Mouse (Mus musculus) embryonic facial prominence, embryonic 13.5 days (tissue): ENCODE data around the gene Gpr37. TPM values are rescaled to one million over a fixed set of nuclear protein-coding genes. Genes with fewer than 3 reads are reported as not detected.

Experiments used
- ATAC-seq: fragments of 200-750 bp; cut with Nextera tagmentation; 2 replicates; pipeline ENCODE4 v1.8.0; 2017; ENCODE audit warnings: low read depth; ENCODE audit not compliant: insufficient number of reproducible peaks, insufficient read depth, low FRiP score, low TSS enrichment
- H3K27ac ChIP-seq: fragments of 300-500 bp; sonication (generic); 2 replicates; pipeline ENCODE4 v1.5.1; 2015; ENCODE audit warnings: moderate library complexity, mild to moderate bottlenecking, inconsistent platforms
- H3K27me3 ChIP-seq: fragments of 300-500 bp; sonication (generic); 2 replicates; pipeline ENCODE4 v1.6.1; 2015; ENCODE audit warnings: mild to moderate bottlenecking, inconsistent platforms
- H3K36me3 ChIP-seq: fragments of 300-500 bp; sonication (generic); 2 replicates; pipeline ENCODE4 v1.6.1; 2015; ENCODE audit warnings: mild to moderate bottlenecking, inconsistent platforms
- H3K4me1 ChIP-seq: fragments of 300-500 bp; sonication (generic); 2 replicates; pipeline ENCODE4 v1.6.1; 2015; ENCODE audit warnings: inconsistent platforms
- H3K4me2 ChIP-seq: fragments of 300-500 bp; sonication (generic); 2 replicates; pipeline ENCODE4 v1.6.1; 2015; ENCODE audit warnings: moderate library complexity, mild to moderate bottlenecking, inconsistent platforms
- H3K4me3 ChIP-seq: fragments of 300-500 bp; sonication (generic); 2 replicates; pipeline ENCODE4 v1.5.1; 2015; ENCODE audit warnings: mild to moderate bottlenecking, inconsistent platforms
- H3K9ac ChIP-seq: fragments of 300-500 bp; sonication (generic); 2 replicates; pipeline ENCODE4 v1.6.1; 2015; ENCODE audit warnings: mild to moderate bottlenecking, inconsistent platforms
- H3K9me3 ChIP-seq: fragments of 300-500 bp; sonication (generic); 2 replicates; pipeline ENCODE4 v1.6.1; 2016; ENCODE audit warnings: inconsistent platforms
- WGBS: fragments of 180-500 bp; shearing (Covaris S2); methylation state at CpG from one replicate; pipeline ENCODE4 v1.1.7; 2015; ENCODE audit warnings: mixed read lengths; 5-methylcytosine and 5-hydroxymethylcytosine counted together
- polyA plus RNA-seq: library from polyadenylated mRNA; unstranded; fragments of >200 nt; fragmentation: Nextera tagmentation; extraction: Ambion mirVana; gene quantifications from 2 replicates; pipeline ENCODE4 v1.2.1, GENCODE M21; 2015

Gpr37 gene
- polyA plus RNA-seq, 1 experiment from 2014 or later = 1.9 TPM

DNA sequence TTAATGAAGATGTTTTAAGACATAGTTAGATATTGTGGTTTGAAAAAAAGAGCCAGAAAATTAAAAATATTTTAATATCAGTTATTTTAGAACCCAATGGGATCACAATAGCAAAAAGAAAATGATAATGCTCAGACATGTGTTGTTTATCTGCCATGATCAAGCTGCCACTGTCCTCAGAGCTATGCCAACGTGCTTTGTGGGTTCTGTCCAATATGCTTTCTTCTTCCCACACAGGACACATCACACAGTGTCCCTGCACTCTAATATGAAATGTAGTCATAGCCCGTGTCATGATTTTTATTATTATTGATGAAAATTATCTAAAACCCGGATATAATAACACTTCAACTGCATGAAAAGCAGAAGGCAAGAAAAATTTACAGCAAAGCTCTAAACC lies 16.7 kb downstream of the Gpr37 start:
- 72% methylated on average over 3 of the region's 3 CpGs for WGBS
- Histone ChIP-seq H3K9ac (no peak overlapping the region), H3K36me3 (no peaks in the 10 kb centered on the region), H3K27ac (no peak overlapping the region), H3K4me1 (no peaks in the 10 kb centered on the region), H3K4me2 (no peak overlapping the region), H3K9me3 (no peaks in the 10 kb centered on the region), H3K27me3 (no peaks in the 10 kb centered on the region), H3K4me3 (no peak overlapping the region)
- no peak for ATAC-seq

DNA sequence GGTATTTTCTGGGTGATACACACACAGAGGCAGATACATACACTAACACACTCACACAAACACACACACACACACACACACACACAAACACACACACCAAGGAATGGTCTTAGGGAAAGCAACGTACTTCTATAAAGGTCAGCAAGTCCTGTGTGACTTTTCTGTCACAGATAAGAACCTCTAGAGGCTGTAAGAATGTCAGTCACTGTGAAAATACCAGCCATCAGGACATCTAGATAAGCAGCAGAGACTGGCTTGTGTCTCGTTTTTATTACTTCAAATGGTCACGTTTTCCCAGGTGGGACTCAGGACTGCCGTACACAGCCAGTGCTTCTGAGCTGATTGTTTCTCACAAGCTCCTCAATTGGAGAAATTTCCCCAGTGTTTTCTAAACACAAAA lies 20.4 kb downstream of the Gpr37 start:
- WGBS = 81% methylated on average over 4 of the region's 4 CpGs
- no peak overlapping the region for H3K4me2 ChIP-seq
- H3K36me3 ChIP-seq = no peaks in the 10 kb centered on the region
- H3K27me3 ChIP-seq = no peaks in the 10 kb centered on the region
- ATAC-seq = no peak
- no peaks in the 10 kb centered on the region for H3K4me1 ChIP-seq
- H3K9ac ChIP-seq = no peak overlapping the region
- H3K9me3 ChIP-seq = no peaks in the 10 kb centered on the region
- no peak overlapping the region for H3K4me3 ChIP-seq
- H3K27ac ChIP-seq = no peak overlapping the region

DNA sequence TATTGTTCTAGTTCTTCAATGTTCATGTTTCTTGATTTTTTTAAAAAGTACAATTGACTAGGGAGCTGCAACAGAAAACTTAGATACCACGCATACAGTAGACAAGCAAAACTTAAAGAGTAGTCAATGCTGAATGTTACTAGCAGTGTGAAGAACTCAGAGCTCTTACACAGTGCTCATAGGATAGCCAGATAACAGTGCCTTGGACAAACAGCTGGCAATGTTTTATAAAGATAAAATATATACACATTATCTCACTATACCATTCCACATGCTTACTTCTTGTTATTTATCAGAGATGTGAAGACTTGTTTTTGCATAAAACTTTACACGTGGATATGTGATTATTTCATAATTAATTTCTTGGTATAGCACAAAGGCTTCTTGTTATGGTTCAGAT lies 26.6 kb downstream of the Gpr37 start:
- no peak overlapping the region for H3K4me2 ChIP-seq
- no peak for ATAC-seq
- H3K27ac ChIP-seq = no peak overlapping the region
- no peaks in the 10 kb centered on the region for H3K9me3 ChIP-seq
- 86% methylated on average over 2 of the region's 2 CpGs for WGBS
- H3K4me1 ChIP-seq = no peaks in the 10 kb centered on the region
- H3K27me3 ChIP-seq = no peaks in the 10 kb centered on the region
- H3K9ac ChIP-seq = no peak overlapping the region
- no peak overlapping the region for H3K4me3 ChIP-seq
- no peaks in the 10 kb centered on the region for H3K36me3 ChIP-seq

- H3K9me3 ChIP-seq = no peaks in the 10 kb centered on the region
- no peak overlapping the region for H3K27ac ChIP-seq
- H3K4me2 ChIP-seq = no peak overlapping the region
- ATAC-seq = no peak
- no peaks in the 10 kb centered on the region for H3K36me3 ChIP-seq
- WGBS = 64% methylated on average over 3 of the region's 3 CpGs
- H3K4me3 ChIP-seq = no peak overlapping the region
- H3K27me3 ChIP-seq = no peaks in the 10 kb centered on the region
- H3K9ac ChIP-seq = no peak overlapping the region
- H3K4me1 ChIP-seq = no peaks in the 10 kb centered on the region
Observed at GRCm38 (mm10) chr6:25659924-25660675, 30.4 kb downstream of the Gpr37 start.

Other genes with a start within 250 kb of the Gpr37 start
- gene Pot1a, start 118.5 kb upstream of the Gpr37 start, polyA plus RNA-seq = 32.7 and 35.0 TPM in 2 replicates